Mouse (Mus musculus) frontal cortex, postnatal 36 days (tissue): ENCODE data around the gene Foxn1.

ENCODE experiments used
- DNase-seq, 2 experiments: peaks; one replicate each; pipeline ENCODE4 v3.0.0; 2022; ENCODE audit warnings: low spot score in 2 of 2

The Foxn1 gene

GRCm38 (mm10) chr11:78386508-78387043 is at the start of gene Foxn1:
Gene Foxn1 (minus strand): TSS chr11:78386558.
- DNase-seq = no peak

- no peak for DNase-seq
Observed at GRCm38 (mm10) chr11:78435776-78436349, 49.5 kb upstream of the Foxn1 start.

GRCm38 (mm10) chr11:78434052-78434451 is 47.7 kb upstream of the Foxn1 start:
- DNase-seq = no peak

GRCm38 (mm10) chr11:78431176-78431575 is 44.8 kb upstream of the Foxn1 start:
- DNase-seq = no peak

GRCm38 (mm10) chr11:78430195-78430878 is 44.0 kb upstream of the Foxn1 start:
- no peak for DNase-seq

GRCm38 (mm10) chr11:78428309-78428708 is 42.0 kb upstream of the Foxn1 start:
- DNase-seq = no peak

GRCm38 (mm10) chr11:78427655-78428054 is 41.3 kb upstream of the Foxn1 start:
- no peak for DNase-seq

- no peak for DNase-seq
Observed at GRCm38 (mm10) chr11:78425572-78425971, 39.2 kb upstream of the Foxn1 start.

- DNase-seq = peak in 1 of 2 experiments; percentile 33
Observed at GRCm38 (mm10) chr11:78424352-78424751, 38.0 kb upstream of the Foxn1 start.

- no peak for DNase-seq
Observed at GRCm38 (mm10) chr11:78422055-78422819, 35.9 kb upstream of the Foxn1 start, which contains the start of gene Slc13a2. Gene Slc13a2 (minus strand): TSS chr11:78422217.

- no peak for DNase-seq
Observed at GRCm38 (mm10) chr11:78421201-78422009, 35.0 kb upstream of the Foxn1 start.

- DNase-seq = no peak
Observed at GRCm38 (mm10) chr11:78420263-78420889, 34.0 kb upstream of the Foxn1 start.

- DNase-seq = no peak
Observed at GRCm38 (mm10) chr11:78416854-78417253, 30.5 kb upstream of the Foxn1 start.

GRCm38 (mm10) chr11:78412861-78413260 is 26.5 kb upstream of the Foxn1 start:
- DNase-seq = peak; percentile 13 to 21

- DNase-seq = no peak
Observed at GRCm38 (mm10) chr11:78412324-78412850, 26.0 kb upstream of the Foxn1 start.

- no peak for DNase-seq
Observed at GRCm38 (mm10) chr11:78411606-78412323, 25.4 kb upstream of the Foxn1 start.

- DNase-seq = no peak
Observed at GRCm38 (mm10) chr11:78408256-78409240, 22.2 kb upstream of the Foxn1 start.

- DNase-seq = no peak
Observed at GRCm38 (mm10) chr11:78402062-78402461, 15.7 kb upstream of the Foxn1 start.

GRCm38 (mm10) chr11:78401469-78401868 is 15.1 kb upstream of the Foxn1 start:
- no peak for DNase-seq
